Mouse (Mus musculus) right cerebral cortex, postnatal 36 days (tissue): ENCODE data around the gene Alox15.
"Not testable (repeated sequence)": the region's sequence is repeated elsewhere in the genome, so short reads cannot be mapped to it uniquely, and the experiment has no call there.

ENCODE experiments used
- DNase-seq, 2 experiments: peaks; one replicate each; pipeline ENCODE4 v3.0.0; 2022; ENCODE audit warnings: low spot score in 2 of 2, mixed read lengths in 1 of 2

Alox15 gene

DNA sequence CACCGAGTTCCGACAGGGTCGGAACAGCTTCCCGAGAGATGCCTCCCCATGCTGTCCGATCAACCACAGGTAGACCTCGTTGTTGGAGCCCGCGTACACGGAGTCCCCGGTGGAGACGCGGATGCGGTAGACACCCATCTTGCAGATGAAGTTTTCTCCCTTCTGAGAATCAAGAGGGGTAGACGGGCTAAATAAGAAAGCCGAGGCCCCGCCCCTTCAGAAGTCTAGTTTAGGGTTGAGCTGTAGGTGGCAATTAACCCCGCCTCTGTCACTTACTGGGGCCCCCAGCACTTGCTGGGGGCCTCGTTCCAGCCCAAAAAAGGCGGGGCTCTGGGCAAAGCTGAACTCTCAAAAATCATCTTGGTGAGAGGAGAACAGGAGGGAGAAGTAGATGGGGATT, at the start of gene Alox15:
TSS of gene Alox15 (minus strand) at position 164 of the 400 bp plus-strand sequence.
- no peak for DNase-seq

DNA sequence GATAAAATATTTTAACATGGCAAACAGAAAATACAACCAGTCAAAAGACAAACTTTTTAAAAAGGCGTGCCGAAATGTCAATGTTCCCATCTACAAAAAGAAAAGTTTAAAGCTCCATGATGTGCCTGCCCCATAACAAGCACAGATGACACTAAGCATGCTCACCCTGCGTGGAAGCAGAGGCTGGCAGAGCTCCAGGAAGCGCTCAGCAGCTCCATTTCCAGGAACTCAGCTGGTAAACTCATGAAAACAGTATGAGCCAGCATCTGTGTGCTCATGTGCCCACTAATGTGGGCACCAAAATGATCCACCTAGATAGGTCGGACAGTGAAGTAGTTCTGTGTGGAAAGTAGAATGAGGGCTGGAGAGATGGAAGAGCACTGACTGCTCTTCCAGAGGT, 37.6 kb upstream of the Alox15 start:
- no peak for DNase-seq

DNA sequence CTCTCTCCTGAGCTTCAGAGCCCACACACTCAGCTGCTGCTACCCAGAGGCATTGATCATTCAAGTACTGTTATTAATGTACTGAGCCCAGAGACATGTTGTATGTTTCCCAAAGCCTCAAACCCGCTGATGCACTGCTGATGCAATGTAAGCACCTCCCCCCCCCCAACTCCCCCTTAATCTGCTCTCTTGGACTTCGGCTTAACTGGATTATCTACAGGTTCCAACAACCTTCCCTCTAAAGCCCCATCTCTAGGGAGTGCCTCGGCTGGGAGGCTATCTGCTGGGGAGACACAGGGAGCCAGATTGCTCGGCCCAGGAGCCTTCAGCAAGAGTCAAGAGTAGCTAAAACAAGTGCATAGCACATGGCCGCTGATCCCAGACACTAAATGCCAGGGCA, 35.6 kb upstream of the Alox15 start:
- DNase-seq: no peak

DNA sequence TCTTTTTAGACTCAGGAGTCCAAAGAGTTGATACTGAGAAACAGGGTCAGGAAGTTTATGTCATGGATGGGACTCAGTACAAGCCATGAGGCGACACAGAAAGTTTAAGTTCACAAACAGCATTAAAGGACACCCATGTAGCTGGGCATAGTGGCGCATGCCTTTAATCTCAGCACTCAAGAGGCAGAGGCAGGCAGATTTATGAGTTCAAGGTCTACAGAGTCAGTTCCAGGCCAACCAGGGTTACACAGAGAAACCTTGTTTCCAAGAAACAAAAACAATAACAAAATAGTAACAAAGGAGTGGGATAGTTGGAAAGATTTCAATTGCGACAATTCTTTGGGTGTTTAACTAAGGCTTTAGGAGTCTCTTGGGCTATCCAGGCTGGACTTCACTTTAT, 32.3 kb upstream of the Alox15 start:
- no peak for DNase-seq

GRCm38 (mm10) chr11:70381330-70381729, 29.5 kb upstream of the Alox15 start:
- no peak for DNase-seq

- no peak for DNase-seq
These were observed 28.7 kb upstream of the Alox15 start for GRCm38 (mm10) chr11:70380478-70381005.

DNA sequence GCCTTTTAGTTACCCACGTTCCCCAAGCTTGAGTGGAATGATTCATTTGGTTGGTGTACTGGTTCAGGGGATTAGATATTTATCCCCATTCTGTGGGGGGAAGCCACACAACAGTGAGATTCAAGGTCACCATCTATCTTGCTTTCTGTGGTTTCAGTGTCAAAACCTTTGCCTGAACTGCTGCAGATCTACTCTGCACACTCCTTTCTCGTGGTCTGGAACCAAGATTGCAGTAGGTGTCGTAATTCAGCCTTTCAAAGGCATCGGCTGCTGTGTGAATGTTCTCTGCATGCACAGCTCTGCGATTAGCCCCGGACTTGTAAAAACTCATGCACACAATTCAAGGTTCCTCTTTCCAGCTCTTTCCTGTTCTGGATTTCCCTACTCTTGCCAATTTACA, 24.2 kb upstream of the Alox15 start:
- DNase-seq: no peak

DNA sequence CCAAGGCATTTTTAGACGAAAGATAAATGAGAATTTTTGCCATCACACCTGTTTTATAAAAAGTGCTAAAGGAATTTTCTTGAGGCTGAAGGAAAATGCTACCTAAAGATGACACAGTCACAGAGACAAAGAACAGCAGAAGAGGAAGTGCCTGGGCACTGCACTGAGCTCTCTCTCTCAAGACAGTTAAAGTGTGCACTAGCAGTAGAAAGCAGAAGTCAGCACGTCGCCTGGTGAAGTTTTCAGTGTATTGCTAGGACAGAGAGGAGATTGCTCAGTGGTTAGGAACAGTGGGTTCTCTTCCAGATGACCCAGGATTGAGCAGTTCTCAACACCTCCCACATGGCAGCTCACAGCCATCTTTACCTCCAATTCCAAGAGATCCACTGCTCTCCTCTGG, 22.5 kb upstream of the Alox15 start:
- DNase-seq: no peak

DNA sequence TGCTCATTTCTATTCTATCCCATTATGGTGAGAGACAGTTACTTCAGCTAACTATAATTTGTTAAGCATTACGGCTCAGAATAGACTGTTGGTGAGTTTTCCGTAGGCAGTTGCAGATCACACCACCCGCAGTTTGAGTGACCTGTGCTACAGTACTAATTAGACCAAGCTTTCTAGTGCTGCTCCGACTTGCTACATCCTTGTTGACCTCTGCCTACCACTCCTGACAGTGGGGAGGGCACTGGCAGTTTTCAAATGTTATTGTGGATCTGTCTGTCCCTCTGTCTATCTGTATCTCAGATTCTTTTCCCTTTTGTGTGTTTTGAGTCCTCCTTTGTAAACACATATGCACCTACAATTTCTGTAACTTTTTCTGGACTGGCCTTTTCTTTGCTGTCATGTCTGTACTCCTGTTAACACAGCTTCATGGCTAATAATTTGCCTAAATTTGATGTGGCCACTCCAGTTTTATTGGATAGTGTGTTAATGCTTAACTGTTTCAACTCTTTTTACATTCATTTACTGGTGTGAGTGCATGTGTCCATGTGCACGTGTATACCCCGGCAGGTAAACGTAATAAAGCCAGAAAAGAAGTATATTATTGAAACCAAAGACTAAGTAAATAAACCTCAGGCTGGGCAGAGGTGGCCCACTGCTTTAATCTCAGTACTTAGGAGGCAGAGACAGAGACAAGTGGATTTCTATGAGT, 21.2 kb upstream of the Alox15 start:
- no peak for DNase-seq

DNA sequence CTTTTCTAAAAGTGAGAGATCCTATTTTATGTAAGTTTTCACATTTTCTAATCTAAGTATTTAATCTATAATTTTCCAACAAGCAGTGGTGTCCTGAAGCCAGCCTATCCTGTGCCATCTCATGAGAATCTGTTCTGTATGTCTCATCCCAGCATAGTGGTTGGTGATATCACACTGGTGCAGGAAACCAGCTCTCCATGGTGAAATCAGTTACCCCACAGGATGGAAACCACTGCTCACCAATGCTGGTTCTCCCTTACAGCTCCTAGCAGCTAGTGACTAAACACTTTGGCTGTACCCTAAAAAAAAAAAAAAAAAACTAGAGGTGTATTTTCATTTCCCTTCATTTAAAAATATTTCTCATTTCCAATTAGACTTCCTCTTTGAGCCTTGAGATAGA, 20.6 kb upstream of the Alox15 start:
- no peak for DNase-seq

DNA sequence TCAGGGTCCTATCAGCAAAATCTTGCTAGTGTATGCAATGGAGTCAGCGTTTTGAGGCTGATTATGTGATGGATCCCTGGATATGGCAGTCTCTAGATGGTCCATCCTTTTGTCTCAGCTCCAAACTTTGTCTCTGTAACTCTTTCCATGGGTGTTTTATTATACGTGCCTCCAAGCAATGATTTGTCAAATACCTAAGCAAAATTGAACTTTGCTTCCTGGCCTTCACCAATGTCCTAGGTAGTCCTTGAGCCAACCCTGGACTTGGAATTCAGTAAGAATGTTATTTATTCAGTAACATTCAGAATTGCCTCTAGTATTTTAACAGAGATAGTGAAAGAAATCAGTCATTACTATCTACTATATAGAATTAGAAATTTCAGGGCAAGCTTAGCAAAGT, 16.8 kb upstream of the Alox15 start:
- DNase-seq: not testable (repeated sequence)

DNA sequence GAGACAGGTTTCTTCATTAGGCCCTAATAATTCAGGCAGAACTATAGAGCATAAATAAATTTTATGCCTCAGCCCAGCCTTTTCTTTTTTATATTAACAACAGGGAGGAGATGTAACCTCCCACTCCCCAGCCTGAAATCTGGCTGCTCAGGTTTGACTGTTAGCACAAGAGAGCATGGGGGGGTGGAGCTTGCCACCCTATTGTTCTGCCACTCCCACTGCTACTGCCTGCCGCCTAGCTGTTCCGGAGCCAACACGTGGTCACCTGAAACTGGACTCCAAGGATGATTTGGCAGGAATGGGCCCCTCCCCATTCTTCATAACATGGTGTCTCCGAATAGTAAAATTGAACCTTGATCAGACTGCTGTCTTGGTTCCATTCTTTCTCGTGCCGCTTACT, 15.9 kb upstream of the Alox15 start:
- DNase-seq: not testable (repeated sequence)

DNA sequence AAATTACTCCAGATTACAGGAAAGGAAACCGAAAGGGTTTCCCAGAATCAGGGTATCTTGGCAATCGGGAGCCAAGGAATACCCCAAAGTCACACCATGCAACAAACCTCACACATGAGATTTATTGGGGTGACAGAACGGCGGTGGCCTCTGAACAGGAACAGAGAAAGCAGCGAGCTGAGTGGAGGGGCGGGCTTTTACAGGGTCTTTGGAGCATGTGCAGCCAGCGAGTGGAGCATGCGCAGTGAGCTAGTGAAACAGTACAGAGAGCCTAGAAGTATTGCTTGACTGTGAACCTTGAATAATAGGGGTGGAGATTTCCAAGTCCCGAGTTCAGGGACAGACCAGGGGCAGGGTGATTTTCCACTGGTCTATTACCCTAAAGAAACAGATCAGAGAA, 3.2 kb downstream of the Alox15 start:
- DNase-seq: no peak

DNA sequence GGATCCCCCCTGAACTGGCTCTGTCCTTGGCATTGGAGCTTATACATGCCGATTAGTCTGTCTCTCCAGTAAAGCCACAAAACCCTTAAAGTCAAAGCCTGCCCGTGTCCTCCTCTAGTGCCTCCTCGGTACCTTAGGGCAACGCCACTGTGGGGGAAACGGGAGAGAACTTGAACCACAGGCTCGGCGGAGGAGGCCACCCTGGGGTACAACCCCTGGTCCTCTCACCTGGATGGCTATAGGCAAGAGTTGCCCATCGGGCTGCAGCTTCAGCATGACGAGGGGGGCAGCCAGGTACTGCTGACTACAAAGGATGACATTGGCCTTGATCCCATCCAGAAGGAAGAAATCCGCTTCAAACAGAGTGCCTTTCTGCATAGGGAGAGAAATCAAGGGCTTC, 4.0 kb downstream of the Alox15 start:
- DNase-seq: no peak

GRCm38 (mm10) chr11:70345546-70345945, 6.3 kb downstream of the Alox15 start:
- DNase-seq: no peak

GRCm38 (mm10) chr11:70345061-70345460, 6.8 kb downstream of the Alox15 start:
- DNase-seq: no peak

DNA sequence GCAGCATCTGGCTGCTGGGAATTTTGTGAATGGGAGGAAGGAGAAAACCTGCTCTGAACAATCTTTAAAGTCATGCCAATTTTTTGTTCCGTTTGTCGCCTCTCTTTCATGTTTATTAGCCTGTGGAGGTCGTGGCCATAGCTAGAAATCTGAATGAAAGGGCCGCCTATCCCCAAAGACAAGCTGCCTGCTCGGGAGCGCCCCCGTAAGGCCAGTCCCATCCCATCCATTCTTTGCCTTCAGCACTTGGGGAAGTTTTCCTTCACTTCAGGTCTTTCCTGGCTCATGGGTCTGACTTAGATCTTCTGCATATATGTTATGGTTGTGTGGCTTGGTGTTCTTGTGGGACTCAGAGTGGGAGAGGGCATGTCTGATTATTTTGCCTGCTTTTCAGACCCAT, 12.3 kb downstream of the Alox15 start:
- no peak for DNase-seq

- DNase-seq: no peak
These were observed 17.4 kb downstream of the Alox15 start for GRCm38 (mm10) chr11:70334477-70334876.

- no peak for DNase-seq
These were observed 27.1 kb downstream of the Alox15 start for GRCm38 (mm10) chr11:70324726-70325125.

- no peak for DNase-seq
These were observed 29.3 kb downstream of the Alox15 start, which contains the start of gene Alox12e for GRCm38 (mm10) chr11:70322528-70322927. Alox12e (minus strand) TSS chr11:70322628.

GRCm38 (mm10) chr11:70321664-70322063, 30.2 kb downstream of the Alox15 start:
- DNase-seq: no peak

GRCm38 (mm10) chr11:70319614-70320013, 32.2 kb downstream of the Alox15 start:
- DNase-seq: no peak

DNA sequence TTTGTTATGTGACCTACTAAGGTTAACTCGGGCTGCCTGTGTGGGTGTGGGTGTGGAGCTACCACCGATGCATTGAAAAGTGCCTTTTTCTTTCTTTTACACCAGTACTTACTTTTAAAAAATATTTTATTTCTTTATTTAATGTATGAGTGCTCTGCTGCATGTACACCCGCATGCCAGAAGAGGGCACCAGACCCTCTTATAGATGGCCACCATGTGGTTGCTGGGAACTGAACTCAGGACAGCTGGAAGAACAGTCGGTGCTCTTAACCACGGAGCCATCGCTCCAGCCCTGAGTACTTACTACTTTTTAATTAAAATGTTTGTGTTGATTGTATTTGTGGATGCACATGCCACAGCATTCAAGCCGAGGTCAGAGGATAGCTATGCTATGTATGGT, 38.0 kb downstream of the Alox15 start:
- no peak for DNase-seq

- no peak for DNase-seq
These were observed 42.5 kb downstream of the Alox15 start for GRCm38 (mm10) chr11:70309341-70309740.
